Mouse (Mus musculus): ENCODE data around the gene Mex3b. TPM values are rescaled to one million over a fixed set of nuclear protein-coding genes. Genes with fewer than 3 reads are reported as not detected.

Gene Mex3b
- polyA plus RNA-seq, 1 experiment: 10.5 TPM

- TF ChIP-seq EP300 (IDR thresholded peaks at IDR 0.05; ENCODE audit: insufficient read depth, low read depth, low read length): no peak
- TF ChIP-seq CTCF (IDR thresholded peaks at IDR 0.05; ENCODE audit: low read depth, low read length): no peak
- TF ChIP-seq POLR2A (IDR thresholded peaks at IDR 0.05; ENCODE audit: insufficient read depth, low read length): no peak
- no peaks in the 10 kb centered on the region; the same call in 1 of the 2 replicates for H3K27me3 ChIP-seq (ENCODE audit: control insufficient read depth, insufficient read depth, low read length, poor library complexity, severe bottlenecking)
- no peaks in the 10 kb centered on the region for H3K36me3 ChIP-seq (ENCODE audit: control insufficient read depth, insufficient read depth, low read length, poor library complexity, severe bottlenecking)
- H3K4me1 ChIP-seq (ENCODE audit: control insufficient read depth, insufficient read depth, low read length): no peaks in the 10 kb centered on the region
- H3K9me3 ChIP-seq (replicated peaks; ENCODE audit: control insufficient read depth, insufficient read depth, low read length, poor library complexity, severe bottlenecking): no peaks in the 10 kb centered on the region; the same call in 1 of the 2 replicates
- no peak overlapping the region for H3K27ac ChIP-seq (ENCODE audit: insufficient read depth, low read length)
- H3K4me3 ChIP-seq (ENCODE audit: low read depth, low read length): no peak overlapping the region
- H3K9ac ChIP-seq (ENCODE audit: low read depth, poor library complexity, severe bottlenecking): no peak overlapping the region
Observed at GRCm38 (mm10) chr7:82890875-82891515, 23.9 kb downstream of the Mex3b start.

GRCm38 (mm10) chr7:82894366-82894765, 27.2 kb downstream of the Mex3b start:
- no peak for TF ChIP-seq EP300 (IDR thresholded peaks at IDR 0.05; ENCODE audit: insufficient read depth, low read depth, low read length)
- TF ChIP-seq CTCF (IDR thresholded peaks at IDR 0.05; ENCODE audit: low read depth, low read length): no peak
- TF ChIP-seq POLR2A (IDR thresholded peaks at IDR 0.05; ENCODE audit: insufficient read depth, low read length): no peak
- H3K27me3 ChIP-seq (ENCODE audit: control insufficient read depth, insufficient read depth, low read length, poor library complexity, severe bottlenecking): no peaks in the 10 kb centered on the region; the same call in none of the 2 replicates
- no peak overlapping the region for H3K27ac ChIP-seq (ENCODE audit: insufficient read depth, low read length)
- no peaks in the 10 kb centered on the region for H3K4me1 ChIP-seq (ENCODE audit: control insufficient read depth, insufficient read depth, low read length)
- no peak overlapping the region for H3K4me3 ChIP-seq (ENCODE audit: low read depth, low read length)
- no peaks in the 10 kb centered on the region; the same call in 1 of the 2 replicates for H3K9me3 ChIP-seq (replicated peaks; ENCODE audit: control insufficient read depth, insufficient read depth, low read length, poor library complexity, severe bottlenecking)
- no peaks in the 10 kb centered on the region for H3K36me3 ChIP-seq (ENCODE audit: control insufficient read depth, insufficient read depth, low read length, poor library complexity, severe bottlenecking)
- no peak overlapping the region for H3K9ac ChIP-seq (ENCODE audit: low read depth, poor library complexity, severe bottlenecking)

GRCm38 (mm10) chr7:82895606-82896005, 28.5 kb downstream of the Mex3b start:
- Histone ChIP-seq H3K4me1 (ENCODE audit: control insufficient read depth, insufficient read depth, low read length) (no peaks in the 10 kb centered on the region), H3K4me3 (ENCODE audit: low read depth, low read length) (no peak overlapping the region), H3K9ac (ENCODE audit: low read depth, poor library complexity, severe bottlenecking) (no peak overlapping the region), H3K27me3 (ENCODE audit: control insufficient read depth, insufficient read depth, low read length, poor library complexity, severe bottlenecking) (no peaks in the 10 kb centered on the region; the same call in none of the 2 replicates), H3K27ac (ENCODE audit: insufficient read depth, low read length) (no peak overlapping the region), H3K36me3 (ENCODE audit: control insufficient read depth, insufficient read depth, low read length, poor library complexity, severe bottlenecking) (no peaks in the 10 kb centered on the region), H3K9me3 (replicated peaks; ENCODE audit: control insufficient read depth, insufficient read depth, low read length, poor library complexity, severe bottlenecking) (no peaks in the 10 kb centered on the region; the same call in 1 of the 2 replicates)
- TF ChIP-seq CTCF (IDR thresholded peaks at IDR 0.05; ENCODE audit: low read depth, low read length) (no peak), EP300 (IDR thresholded peaks at IDR 0.05; ENCODE audit: insufficient read depth, low read depth, low read length) (no peak)

GRCm38 (mm10) chr7:82896750-82897149, 29.6 kb downstream of the Mex3b start:
- H3K4me3 ChIP-seq (ENCODE audit: low read depth, low read length): no peak overlapping the region
- TF ChIP-seq CTCF (IDR thresholded peaks at IDR 0.05; ENCODE audit: low read depth, low read length): no peak
- no peak for TF ChIP-seq EP300 (IDR thresholded peaks at IDR 0.05; ENCODE audit: insufficient read depth, low read depth, low read length)
- TF ChIP-seq POLR2A (IDR thresholded peaks at IDR 0.05; ENCODE audit: insufficient read depth, low read length): no peak
- H3K27me3 ChIP-seq (ENCODE audit: control insufficient read depth, insufficient read depth, low read length, poor library complexity, severe bottlenecking): no peaks in the 10 kb centered on the region; the same call in none of the 2 replicates
- no peaks in the 10 kb centered on the region for H3K9me3 ChIP-seq (replicated peaks; ENCODE audit: control insufficient read depth, insufficient read depth, low read length, poor library complexity, severe bottlenecking)
- H3K27ac ChIP-seq (ENCODE audit: insufficient read depth, low read length): no peak overlapping the region
- no peaks in the 10 kb centered on the region for H3K4me1 ChIP-seq (ENCODE audit: control insufficient read depth, insufficient read depth, low read length)
- no peaks in the 10 kb centered on the region for H3K36me3 ChIP-seq (ENCODE audit: control insufficient read depth, insufficient read depth, low read length, poor library complexity, severe bottlenecking)
- H3K9ac ChIP-seq (ENCODE audit: low read depth, poor library complexity, severe bottlenecking): no peak overlapping the region

GRCm38 (mm10) chr7:82899459-82900297, 32.5 kb downstream of the Mex3b start:
- no peak overlapping the region for H3K27ac ChIP-seq (ENCODE audit: insufficient read depth, low read length)
- no peak overlapping the region for H3K4me3 ChIP-seq (ENCODE audit: low read depth, low read length)
- no peaks in the 10 kb centered on the region for H3K4me1 ChIP-seq (ENCODE audit: control insufficient read depth, insufficient read depth, low read length)
- TF ChIP-seq POLR2A (IDR thresholded peaks at IDR 0.05; ENCODE audit: insufficient read depth, low read length) (no peak), CTCF (IDR thresholded peaks at IDR 0.05; ENCODE audit: low read depth, low read length) (no peak), EP300 (IDR thresholded peaks at IDR 0.05; ENCODE audit: insufficient read depth, low read depth, low read length) (no peak)
- H3K27me3 ChIP-seq (ENCODE audit: control insufficient read depth, insufficient read depth, low read length, poor library complexity, severe bottlenecking): no peaks in the 10 kb centered on the region; the same call in 1 of the 2 replicates
- no peaks in the 10 kb centered on the region for H3K36me3 ChIP-seq (ENCODE audit: control insufficient read depth, insufficient read depth, low read length, poor library complexity, severe bottlenecking)
- H3K9ac ChIP-seq (ENCODE audit: low read depth, poor library complexity, severe bottlenecking): no peak overlapping the region
- no peaks in the 10 kb centered on the region for H3K9me3 ChIP-seq (replicated peaks; ENCODE audit: control insufficient read depth, insufficient read depth, low read length, poor library complexity, severe bottlenecking)

- Histone ChIP-seq H3K4me3 (ENCODE audit: low read depth, low read length) (no peak overlapping the region), H3K9ac (ENCODE audit: low read depth, poor library complexity, severe bottlenecking) (no peak overlapping the region), H3K4me1 (ENCODE audit: control insufficient read depth, insufficient read depth, low read length) (no peaks in the 10 kb centered on the region), H3K36me3 (ENCODE audit: control insufficient read depth, insufficient read depth, low read length, poor library complexity, severe bottlenecking) (no peaks in the 10 kb centered on the region), H3K27ac (ENCODE audit: insufficient read depth, low read length) (no peak overlapping the region), H3K9me3 (replicated peaks; ENCODE audit: control insufficient read depth, insufficient read depth, low read length, poor library complexity, severe bottlenecking) (no peaks in the 10 kb centered on the region), H3K27me3 (ENCODE audit: control insufficient read depth, insufficient read depth, low read length, poor library complexity, severe bottlenecking) (no peaks in the 10 kb centered on the region)
- TF ChIP-seq CTCF (IDR thresholded peaks at IDR 0.05; ENCODE audit: low read depth, low read length) (no peak), EP300 (IDR thresholded peaks at IDR 0.05; ENCODE audit: insufficient read depth, low read depth, low read length) (no peak), POLR2A (IDR thresholded peaks at IDR 0.05; ENCODE audit: insufficient read depth, low read length) (no peak)
Observed at GRCm38 (mm10) chr7:82903006-82903405, 35.9 kb downstream of the Mex3b start.

Measured in ES-Bruce4 (cell line).